Mouse (Mus musculus) hindbrain, embryonic 14.5 days (tissue): ENCODE measurements at regions not wholly inside any gene's neighbourhood (a gene's known extent, or its start where the extent isn't known, plus 50 kb on each side); places are given as distances from the start of the nearest gene placed in this dataset.

Experiments used
- ATAC-seq: fragments of 200-750 bp; cut with Nextera tagmentation; 2 replicates; pipeline ENCODE4 v1.8.0; 2017; ENCODE audit warnings: moderate number of reproducible peaks, mild to moderate bottlenecking, moderate TSS enrichment, moderate library complexity; ENCODE audit not compliant: low FRiP score
- DNase-seq: peaks from one replicate; pipeline ENCODE4 v3.0.0-alpha.2; 2015; ENCODE audit warnings: low spot score
- H3K27ac ChIP-seq: fragments of 300-500 bp; sonication (generic); 2 replicates; pipeline ENCODE4 v1.5.1; 2014; ENCODE audit warnings: mild to moderate bottlenecking, moderate library complexity
- H3K27me3 ChIP-seq: fragments of 300-500 bp; sonication (generic); 2 replicates; pipeline ENCODE4 v1.6.1; 2014; ENCODE audit warnings: mild to moderate bottlenecking, low read length, mixed read lengths; ENCODE audit not compliant: control insufficient read depth, insufficient read depth
- H3K36me3 ChIP-seq: fragments of 300-500 bp; sonication (generic); replicated peaks from 2 replicates; pipeline ENCODE4 v1.6.1; 2014; ENCODE audit not compliant: control insufficient read depth, insufficient read depth
- H3K4me1 ChIP-seq: fragments of 300-500 bp; sonication (generic); replicated peaks from 2 replicates; pipeline ENCODE4 v1.6.1; 2014; ENCODE audit warnings: antibody characterized with exemption, low read length, mixed read lengths; ENCODE audit not compliant: control insufficient read depth, insufficient read depth
- H3K4me2 ChIP-seq: fragments of 300-500 bp; sonication (generic); replicated peaks from 2 replicates; pipeline ENCODE4 v1.6.1; 2014; ENCODE audit warnings: mild to moderate bottlenecking, moderate library complexity
- H3K4me3 ChIP-seq: fragments of 300-500 bp; sonication (generic); replicated peaks from 2 replicates; pipeline ENCODE4 v1.5.1; 2014; ENCODE audit warnings: mild to moderate bottlenecking, low read length
- H3K9ac ChIP-seq: fragments of 300-500 bp; sonication (generic); 2 replicates; pipeline ENCODE4 v1.6.1; 2014
- H3K9me3 ChIP-seq: fragments of 300-500 bp; sonication (generic); 2 replicates; pipeline ENCODE4 v1.6.1; 2016; ENCODE audit warnings: low read length; ENCODE audit not compliant: control insufficient read depth
- WGBS: fragments of 180-500 bp; shearing (Covaris S2); extraction: QIAGEN DNeasy Blood & Tissue Kit; methylation state at CpG from one replicate; pipeline ENCODE4 v1.1.7; 2014; 5-methylcytosine and 5-hydroxymethylcytosine counted together

DNA sequence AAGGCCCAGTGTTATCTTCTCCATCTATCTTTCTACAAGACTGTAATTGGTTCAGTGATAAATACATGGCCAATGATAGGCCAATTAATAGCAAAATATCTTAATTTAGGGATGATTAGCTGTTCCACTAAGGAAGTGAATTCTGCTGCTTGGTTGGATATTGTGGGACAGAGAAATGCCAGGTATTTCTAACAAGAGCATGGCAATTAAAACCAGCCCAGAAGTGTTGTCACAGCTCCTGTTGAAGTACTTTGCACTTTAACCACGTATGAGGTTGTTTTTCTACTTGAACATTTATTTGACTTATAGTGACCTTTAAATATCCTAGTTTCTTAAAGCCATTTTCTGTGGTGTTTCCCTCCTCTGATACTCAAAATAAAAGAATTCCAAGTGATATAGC lies 65.7 kb upstream of the Acsl4 start:
- Histone ChIP-seq H3K27ac (no peak overlapping the region), H3K4me1 (no peaks in the 10 kb centered on the region), H3K27me3 (no peaks in the 10 kb centered on the region), H3K4me3 (no peak overlapping the region), H3K4me2 (no peak overlapping the region), H3K9me3 (no peaks in the 10 kb centered on the region), H3K9ac (no peak overlapping the region), H3K36me3 (no peaks in the 10 kb centered on the region)
- DNase-seq (no peak), ATAC-seq (no peak)
- 71% methylated on average over 1 of the region's 1 CpGs for WGBS

DNA sequence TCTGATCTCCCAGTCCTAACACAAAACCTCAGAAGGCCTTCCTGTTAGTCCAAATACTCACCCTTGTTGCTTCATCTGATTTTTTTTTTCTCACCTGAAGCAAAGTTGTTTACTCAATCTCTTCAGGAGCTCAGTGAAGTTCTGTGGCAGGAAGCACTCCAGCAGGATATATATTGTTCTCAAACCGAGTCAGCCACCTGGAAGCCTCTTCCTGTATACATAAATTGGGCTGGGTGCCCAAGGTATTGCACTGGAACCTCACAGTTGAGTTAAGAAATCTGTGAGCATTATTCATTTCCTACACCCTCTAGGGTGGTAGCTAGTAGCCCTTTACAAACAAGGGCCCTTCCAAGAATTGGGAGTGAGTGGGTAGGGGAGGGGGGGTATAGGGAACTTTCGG lies 73.8 kb upstream of the Acsl4 start:
- Histone ChIP-seq H3K36me3 (no peaks in the 10 kb centered on the region), H3K27me3 (0 out of 2 replicates have a peak, but pooled peaks cover 4% of the 10 kb centered on the region), H3K9me3 (no peaks in the 10 kb centered on the region), H3K27ac (no peak overlapping the region), H3K4me1 (no peaks in the 10 kb centered on the region), H3K4me3 (no peak overlapping the region), H3K9ac (no peak overlapping the region), H3K4me2 (no peak overlapping the region)
- DNase-seq (no peak), ATAC-seq (no peak)
- WGBS: 66% methylated on average over 2 of the region's 2 CpGs

DNA sequence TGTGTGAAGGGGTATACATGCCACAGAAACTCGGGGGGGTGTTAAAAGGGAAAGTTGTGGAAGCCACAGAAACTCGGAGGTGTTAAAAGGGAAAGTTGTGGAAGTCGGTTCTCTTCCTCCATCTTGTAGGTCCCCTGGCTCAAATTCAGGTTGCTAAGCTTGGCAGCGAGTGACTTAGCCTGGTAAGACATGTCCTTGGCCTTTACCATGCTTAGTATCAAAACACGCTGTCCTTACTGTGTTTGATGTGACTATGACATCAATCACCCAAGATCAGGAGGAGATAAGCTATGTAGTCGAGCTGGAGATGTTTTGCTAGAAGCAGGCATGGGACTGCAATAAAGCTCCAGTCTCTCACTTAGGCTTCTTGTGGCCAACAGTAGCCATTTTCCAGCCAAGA lies 74.4 kb upstream of the Acsl4 start:
- Histone ChIP-seq H3K9me3 (no peaks in the 10 kb centered on the region), H3K4me2 (no peak overlapping the region), H3K27ac (no peak overlapping the region), H3K4me1 (no peaks in the 10 kb centered on the region), H3K27me3 (0 out of 2 replicates have a peak, but pooled peaks cover 4% of the 10 kb centered on the region), H3K4me3 (no peak overlapping the region), H3K36me3 (no peaks in the 10 kb centered on the region), H3K9ac (no peak overlapping the region)
- WGBS: 84% methylated on average over 6 of the region's 6 CpGs
- ATAC-seq (no peak), DNase-seq (no peak)

DNA sequence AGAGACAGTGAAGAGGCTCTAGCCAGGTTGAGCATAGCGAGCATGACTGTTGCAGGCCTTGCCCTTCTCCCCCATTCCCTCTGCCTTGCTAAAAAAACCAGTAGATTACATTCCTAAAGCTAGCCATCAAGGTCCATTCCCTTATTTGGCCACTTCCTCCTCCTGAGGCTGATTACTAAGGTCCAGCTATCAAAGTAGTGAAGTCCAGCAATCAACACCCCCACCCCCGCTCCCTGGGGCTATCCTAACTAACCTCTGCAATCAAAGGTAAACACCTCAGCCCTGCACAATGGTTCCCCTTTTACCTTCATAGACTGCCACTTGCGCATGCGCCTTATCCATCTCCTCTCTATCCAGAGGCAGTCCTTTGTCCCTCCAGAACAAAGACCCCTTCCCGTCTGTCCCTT lies 77.5 kb upstream of the Acsl4 start:
- H3K36me3 ChIP-seq: no peaks in the 10 kb centered on the region
- WGBS: 19% methylated on average over 5 of the region's 5 CpGs

DNA sequence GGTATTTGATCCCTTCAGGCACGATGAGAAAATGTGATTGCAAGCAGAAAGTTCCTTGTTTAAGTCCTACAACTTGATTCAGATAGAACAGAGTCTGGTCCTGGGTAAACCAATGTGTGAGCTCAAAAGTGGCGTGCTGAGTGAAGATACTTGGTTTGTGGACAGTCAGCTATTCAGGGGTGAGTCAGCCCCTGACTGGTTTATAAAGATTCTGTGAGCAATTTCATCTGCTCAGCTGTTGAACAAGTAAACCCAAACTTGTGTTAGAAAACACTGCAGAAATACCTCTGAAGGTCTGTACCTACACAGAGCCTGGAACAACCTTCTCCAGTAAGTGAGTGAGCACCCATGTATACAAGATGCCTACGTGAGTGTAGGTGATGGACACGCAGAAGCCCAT lies 78.1 kb upstream of the Acsl4 start:
- Histone ChIP-seq H3K27me3 (0 out of 2 replicates have a peak, but pooled peaks cover 3% of the 10 kb centered on the region), H3K4me2 (no peak overlapping the region), H3K4me1 (no peaks in the 10 kb centered on the region), H3K27ac (no peak overlapping the region), H3K4me3 (no peak overlapping the region), H3K9me3 (no peaks in the 10 kb centered on the region), H3K9ac (no peak overlapping the region), H3K36me3 (no peaks in the 10 kb centered on the region)
- DNase-seq: no peak
- WGBS: 43% methylated on average over 4 of the region's 4 CpGs
- ATAC-seq: no peak

More for the DNA sequence above, 77.5 kb upstream of the Acsl4 start:
- Histone ChIP-seq H3K27me3 (0 out of 2 replicates have a peak, but pooled peaks cover 5% of the 10 kb centered on the region), H3K27ac (no peak overlapping the region), H3K9me3 (no peaks in the 10 kb centered on the region), H3K9ac (no peak overlapping the region), H3K4me3 (no peak overlapping the region), H3K4me1 (no peaks in the 10 kb centered on the region), H3K4me2 (no peak overlapping the region)
- ATAC-seq: no peak
- DNase-seq: no peak

DNA sequence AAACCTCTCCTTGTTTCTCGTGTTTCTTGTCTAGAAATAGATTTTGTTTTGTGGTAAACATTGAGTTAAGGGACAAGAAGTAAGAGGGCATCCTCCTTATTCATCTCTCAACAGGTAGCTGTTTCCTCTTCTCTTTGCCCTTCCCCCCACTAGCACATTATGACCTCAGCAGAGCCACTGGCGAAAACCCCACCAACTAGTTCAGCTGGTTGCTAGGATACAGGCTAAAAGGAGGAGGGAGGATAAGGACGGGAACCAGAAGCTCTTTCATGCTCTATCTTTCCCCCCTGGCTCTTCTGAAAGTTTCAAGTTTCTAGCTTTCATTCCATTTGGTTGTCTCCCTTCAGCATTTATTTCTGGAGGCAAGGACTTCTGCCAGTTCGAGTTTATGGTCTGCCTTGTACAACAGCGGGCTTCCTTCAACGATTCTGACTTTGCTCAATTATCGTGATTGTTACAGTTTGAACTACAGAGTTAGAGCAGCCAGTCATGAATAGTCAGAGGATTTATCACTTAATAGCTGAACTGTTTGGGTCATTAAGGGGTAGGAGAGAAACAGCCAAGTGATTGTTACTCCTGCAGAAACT lies 78.8 kb upstream of the Acsl4 start:
- DNase-seq: no peak

DNA sequence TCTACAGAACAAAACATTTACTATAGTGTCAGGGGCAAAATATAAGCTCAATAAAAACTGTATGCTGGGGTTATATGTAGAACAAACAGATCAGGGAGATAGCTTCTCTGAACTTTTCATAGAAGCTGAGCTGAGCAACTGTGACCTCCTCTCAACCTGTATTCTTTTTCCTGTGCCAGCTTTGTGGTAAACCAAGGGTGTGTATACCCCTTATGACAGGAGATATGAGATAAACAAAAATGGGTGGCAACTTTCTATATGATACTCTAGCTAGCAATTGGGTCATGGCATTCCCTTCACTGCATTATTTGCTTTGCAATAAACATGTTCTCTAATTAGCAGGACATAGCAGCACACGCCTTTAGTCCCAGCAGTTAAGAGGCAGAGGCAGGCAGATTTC lies 79.7 kb upstream of the Acsl4 start:
- Histone ChIP-seq H3K36me3 (no peaks in the 10 kb centered on the region), H3K27ac (no peak overlapping the region), H3K4me2 (no peak overlapping the region), H3K9ac (no peak overlapping the region), H3K27me3 (0 out of 2 replicates have a peak, but pooled peaks cover 3% of the 10 kb centered on the region), H3K4me1 (no peaks in the 10 kb centered on the region), H3K4me3 (no peak overlapping the region), H3K9me3 (no peaks in the 10 kb centered on the region)
- ATAC-seq: no peak
- no peak for DNase-seq
- 87% methylated on average over 1 of the region's 1 CpGs for WGBS

More for the DNA sequence above, 78.8 kb upstream of the Acsl4 start:
- Histone ChIP-seq H3K27ac (no peak overlapping the region), H3K9ac (no peak overlapping the region), H3K4me2 (no peak overlapping the region), H3K4me1 (no peaks in the 10 kb centered on the region), H3K4me3 (no peak overlapping the region), H3K36me3 (no peaks in the 10 kb centered on the region), H3K9me3 (no peaks in the 10 kb centered on the region), H3K27me3 (0 out of 2 replicates have a peak, but pooled peaks cover 3% of the 10 kb centered on the region)
- WGBS: 21% methylated on average over 7 of the region's 7 CpGs
- no peak for ATAC-seq

DNA sequence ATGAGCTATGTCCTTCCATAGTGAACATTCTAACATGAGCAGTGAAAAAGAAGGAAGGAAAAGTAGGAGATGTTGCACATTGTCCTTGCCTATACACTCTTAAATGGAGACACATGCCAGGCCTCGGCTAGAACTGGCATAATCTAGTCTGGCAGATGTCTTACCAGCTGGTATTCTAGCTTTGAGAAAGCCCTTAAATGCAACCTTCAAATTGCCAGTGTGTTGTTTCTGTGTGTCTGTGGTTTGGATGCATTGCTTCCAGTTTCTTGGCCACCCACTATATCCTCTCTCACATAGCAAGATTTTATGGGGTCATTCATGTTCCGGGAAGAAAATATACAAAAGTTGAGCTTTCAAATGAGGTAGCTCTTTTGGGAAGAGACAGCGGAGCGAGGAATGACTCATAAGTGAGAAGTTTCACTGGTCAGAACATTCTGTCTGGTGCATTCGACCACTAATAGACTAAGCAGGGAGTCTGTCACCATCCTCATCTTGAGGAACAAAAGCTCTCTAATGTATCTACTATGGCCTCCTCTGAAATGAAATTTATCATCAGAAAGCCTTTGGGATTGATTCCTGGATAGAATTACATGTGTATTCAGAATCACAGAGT lies 91.0 kb upstream of the Acsl4 start:
- Histone ChIP-seq H3K27ac (no peak overlapping the region), H3K9ac (no peak overlapping the region), H3K4me1 (no peaks in the 10 kb centered on the region)

DNA sequence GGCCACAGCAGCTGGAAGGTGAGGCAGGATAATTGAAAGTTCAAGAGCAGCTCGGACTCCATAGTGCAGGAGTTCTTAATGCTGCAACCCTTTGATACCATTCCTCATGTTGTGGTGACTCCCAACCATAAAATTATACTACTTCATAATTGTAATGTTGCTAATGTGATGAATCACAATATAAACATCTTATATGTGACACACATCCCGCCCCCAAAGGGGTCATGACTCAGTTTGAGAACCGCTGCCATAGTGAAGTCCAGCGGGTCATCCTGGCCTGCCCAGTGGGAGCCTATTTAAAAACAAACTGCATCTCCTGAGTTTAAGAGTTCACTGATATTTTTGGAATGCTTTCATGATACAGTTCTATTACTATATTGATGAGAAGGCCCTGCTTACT lies 97.7 kb upstream of the Acsl4 start:
- H3K4me3 ChIP-seq: no peak overlapping the region
- H3K36me3 ChIP-seq: no peaks in the 10 kb centered on the region
- H3K27ac ChIP-seq: no peak overlapping the region
- H3K4me2 ChIP-seq: no peak overlapping the region
- 0 out of 2 replicates have a peak, but pooled peaks cover 4% of the 10 kb centered on the region for H3K27me3 ChIP-seq
- H3K4me1 ChIP-seq: no peaks in the 10 kb centered on the region
- no peak for DNase-seq
- no peak overlapping the region for H3K9ac ChIP-seq
- ATAC-seq: no peak
- 82% methylated on average over 4 of the region's 4 CpGs for WGBS
- H3K9me3 ChIP-seq: no peaks in the 10 kb centered on the region

More for the DNA sequence above, 91.0 kb upstream of the Acsl4 start:
- ATAC-seq (no peak), DNase-seq (no peak)
- Histone ChIP-seq H3K27me3 (no peaks in the 10 kb centered on the region), H3K9me3 (no peaks in the 10 kb centered on the region), H3K4me2 (no peak overlapping the region), H3K4me3 (no peak overlapping the region), H3K36me3 (no peaks in the 10 kb centered on the region)
- WGBS: 91% methylated on average over 5 of the region's 5 CpGs
